Mouse (Mus musculus): ENCODE measurements around the gene Syngr4. TPM values are rescaled to one million over a fixed set of nuclear protein-coding genes. Genes with fewer than 3 reads are reported as not detected.
"Not testable (repeated sequence)": the region's sequence is repeated elsewhere in the genome, so short reads cannot be mapped to it uniquely, and the experiment has no call there.

Syngr4 gene
- polyA plus RNA-seq, 1 experiment, result 2.0 TPM

- peak overlapping the region; percentile 78 for H3K9ac ChIP-seq (ENCODE audit: low read depth, poor library complexity, severe bottlenecking)
- no peak for TF ChIP-seq EP300 (IDR thresholded peaks at IDR 0.05; ENCODE audit: insufficient read depth, low read depth, low read length)
- no peak for TF ChIP-seq POLR2A (IDR thresholded peaks at IDR 0.05; ENCODE audit: insufficient read depth, low read length)
- no peak for TF ChIP-seq CTCF (IDR thresholded peaks at IDR 0.05; ENCODE audit: low read depth, low read length)
- no peaks in the 10 kb centered on the region for H3K9me3 ChIP-seq (replicated peaks; ENCODE audit: control insufficient read depth, insufficient read depth, low read length, poor library complexity, severe bottlenecking)
- H3K36me3 ChIP-seq (ENCODE audit: control insufficient read depth, insufficient read depth, low read length, poor library complexity, severe bottlenecking), result no peaks in the 10 kb centered on the region
- H3K27ac ChIP-seq (ENCODE audit: insufficient read depth, low read length), result peak overlapping the region; percentile 83
- no peaks in the 10 kb centered on the region for H3K27me3 ChIP-seq (ENCODE audit: control insufficient read depth, insufficient read depth, low read length, poor library complexity, severe bottlenecking)
- H3K4me3 ChIP-seq (ENCODE audit: low read depth, low read length), result peak overlapping the region; percentile 86
- no peaks in the 10 kb centered on the region for H3K4me1 ChIP-seq (ENCODE audit: control insufficient read depth, insufficient read depth, low read length)
These were observed 794 bp upstream of the Syngr4 start for GRCm38 (mm10) chr7:45897258-45897757.

GRCm38 (mm10) chr7:45895931-45896516 is 490 bp downstream of the Syngr4 start:
- Histone ChIP-seq H3K9ac (ENCODE audit: low read depth, poor library complexity, severe bottlenecking) (peak overlapping the region; percentile 50), H3K36me3 (ENCODE audit: control insufficient read depth, insufficient read depth, low read length, poor library complexity, severe bottlenecking) (no peaks in the 10 kb centered on the region), H3K27me3 (ENCODE audit: control insufficient read depth, insufficient read depth, low read length, poor library complexity, severe bottlenecking) (no peaks in the 10 kb centered on the region), H3K4me3 (ENCODE audit: low read depth, low read length) (peak overlapping the region; percentile 54), H3K27ac (ENCODE audit: insufficient read depth, low read length) (no peak overlapping the region), H3K9me3 (replicated peaks; ENCODE audit: control insufficient read depth, insufficient read depth, low read length, poor library complexity, severe bottlenecking) (no peaks in the 10 kb centered on the region), H3K4me1 (ENCODE audit: control insufficient read depth, insufficient read depth, low read length) (no peaks in the 10 kb centered on the region)
- TF ChIP-seq POLR2A (IDR thresholded peaks at IDR 0.05; ENCODE audit: insufficient read depth, low read length) (no peak), EP300 (IDR thresholded peaks at IDR 0.05; ENCODE audit: insufficient read depth, low read depth, low read length) (no peak), CTCF (IDR thresholded peaks at IDR 0.05; ENCODE audit: low read depth, low read length) (no peak)

- Histone ChIP-seq H3K9me3 (replicated peaks; ENCODE audit: control insufficient read depth, insufficient read depth, low read length, poor library complexity, severe bottlenecking) (no peaks in the 10 kb centered on the region), H3K4me3 (ENCODE audit: low read depth, low read length) (no peak overlapping the region), H3K27me3 (ENCODE audit: control insufficient read depth, insufficient read depth, low read length, poor library complexity, severe bottlenecking) (no peaks in the 10 kb centered on the region), H3K9ac (ENCODE audit: low read depth, poor library complexity, severe bottlenecking) (no peak overlapping the region), H3K36me3 (ENCODE audit: control insufficient read depth, insufficient read depth, low read length, poor library complexity, severe bottlenecking) (no peaks in the 10 kb centered on the region), H3K27ac (ENCODE audit: insufficient read depth, low read length) (no peak overlapping the region), H3K4me1 (ENCODE audit: control insufficient read depth, insufficient read depth, low read length) (no peaks in the 10 kb centered on the region)
- TF ChIP-seq POLR2A (IDR thresholded peaks at IDR 0.05; ENCODE audit: insufficient read depth, low read length) (no peak), CTCF (IDR thresholded peaks at IDR 0.05; ENCODE audit: low read depth, low read length) (no peak), EP300 (IDR thresholded peaks at IDR 0.05; ENCODE audit: insufficient read depth, low read depth, low read length) (no peak)
These were observed 3.9 kb downstream of the Syngr4 start for GRCm38 (mm10) chr7:45892651-45893050.

GRCm38 (mm10) chr7:45887246-45887645 is 9.3 kb downstream of the Syngr4 start:
- no peaks in the 10 kb centered on the region for H3K27me3 ChIP-seq (ENCODE audit: control insufficient read depth, insufficient read depth, low read length, poor library complexity, severe bottlenecking)
- H3K4me1 ChIP-seq (ENCODE audit: control insufficient read depth, insufficient read depth, low read length), result no peaks in the 10 kb centered on the region
- H3K9me3 ChIP-seq (replicated peaks; ENCODE audit: control insufficient read depth, insufficient read depth, low read length, poor library complexity, severe bottlenecking), result no peaks in the 10 kb centered on the region
- H3K4me3 ChIP-seq (ENCODE audit: low read depth, low read length), result no peak overlapping the region
- peaks cover 20% of the 10 kb centered on the region for H3K36me3 ChIP-seq (ENCODE audit: control insufficient read depth, insufficient read depth, low read length, poor library complexity, severe bottlenecking)
- H3K27ac ChIP-seq (ENCODE audit: insufficient read depth, low read length), result no peak overlapping the region
- no peak overlapping the region for H3K9ac ChIP-seq (ENCODE audit: low read depth, poor library complexity, severe bottlenecking)
- TF ChIP-seq POLR2A (IDR thresholded peaks at IDR 0.05; ENCODE audit: insufficient read depth, low read length), result no peak
- TF ChIP-seq CTCF (IDR thresholded peaks at IDR 0.05; ENCODE audit: low read depth, low read length), result no peak
- TF ChIP-seq EP300 (IDR thresholded peaks at IDR 0.05; ENCODE audit: insufficient read depth, low read depth, low read length), result no peak

- H3K36me3 ChIP-seq (ENCODE audit: control insufficient read depth, insufficient read depth, low read length, poor library complexity, severe bottlenecking), result peaks cover 34% of the 10 kb centered on the region
- H3K27me3 ChIP-seq (ENCODE audit: control insufficient read depth, insufficient read depth, low read length, poor library complexity, severe bottlenecking), result no peaks in the 10 kb centered on the region
- no peak overlapping the region for H3K4me3 ChIP-seq (ENCODE audit: low read depth, low read length)
- TF ChIP-seq POLR2A (IDR thresholded peaks at IDR 0.05; ENCODE audit: insufficient read depth, low read length) (no peak), CTCF (IDR thresholded peaks at IDR 0.05; ENCODE audit: low read depth, low read length) (no peak)
- no peaks in the 10 kb centered on the region for H3K4me1 ChIP-seq (ENCODE audit: control insufficient read depth, insufficient read depth, low read length)
- no peaks in the 10 kb centered on the region for H3K9me3 ChIP-seq (replicated peaks; ENCODE audit: control insufficient read depth, insufficient read depth, low read length, poor library complexity, severe bottlenecking)
- H3K27ac ChIP-seq (ENCODE audit: insufficient read depth, low read length), result no peak overlapping the region
- no peak overlapping the region for H3K9ac ChIP-seq (ENCODE audit: low read depth, poor library complexity, severe bottlenecking)
These were observed 15.5 kb downstream of the Syngr4 start for GRCm38 (mm10) chr7:45881011-45881410.

DNA sequence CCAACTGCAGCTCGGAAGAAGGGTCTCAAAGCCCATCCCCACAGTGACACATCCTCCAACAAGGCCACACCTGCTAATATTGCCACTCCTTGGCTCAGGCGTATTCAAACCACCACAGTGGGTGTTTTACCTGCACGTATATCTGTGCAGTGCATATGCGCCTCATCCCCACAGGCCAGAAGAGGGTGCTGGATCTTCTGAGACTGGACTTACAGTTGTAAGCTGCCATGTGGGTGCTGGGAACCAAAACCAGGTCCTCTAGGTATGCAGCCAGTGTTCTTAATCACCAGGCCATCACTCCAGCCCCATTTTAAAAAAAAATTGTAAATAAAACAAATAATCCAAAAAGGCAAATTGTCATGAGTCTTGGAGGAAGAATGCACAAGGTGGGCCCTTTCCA is 16.0 kb downstream of the Syngr4 start:
- Histone ChIP-seq H3K4me1 (ENCODE audit: control insufficient read depth, insufficient read depth, low read length) (no peaks in the 10 kb centered on the region), H3K9me3 (replicated peaks; ENCODE audit: control insufficient read depth, insufficient read depth, low read length, poor library complexity, severe bottlenecking) (no peaks in the 10 kb centered on the region), H3K27ac (ENCODE audit: insufficient read depth, low read length) (no peak overlapping the region), H3K36me3 (ENCODE audit: control insufficient read depth, insufficient read depth, low read length, poor library complexity, severe bottlenecking) (peaks cover 38% of the 10 kb centered on the region), H3K9ac (ENCODE audit: low read depth, poor library complexity, severe bottlenecking) (no peak overlapping the region), H3K4me3 (ENCODE audit: low read depth, low read length) (no peak overlapping the region), H3K27me3 (ENCODE audit: control insufficient read depth, insufficient read depth, low read length, poor library complexity, severe bottlenecking) (no peaks in the 10 kb centered on the region)
- TF ChIP-seq POLR2A (IDR thresholded peaks at IDR 0.05; ENCODE audit: insufficient read depth, low read length), result no peak
- no peak for TF ChIP-seq EP300 (IDR thresholded peaks at IDR 0.05; ENCODE audit: insufficient read depth, low read depth, low read length)
- no peak for TF ChIP-seq CTCF (IDR thresholded peaks at IDR 0.05; ENCODE audit: low read depth, low read length)

DNA sequence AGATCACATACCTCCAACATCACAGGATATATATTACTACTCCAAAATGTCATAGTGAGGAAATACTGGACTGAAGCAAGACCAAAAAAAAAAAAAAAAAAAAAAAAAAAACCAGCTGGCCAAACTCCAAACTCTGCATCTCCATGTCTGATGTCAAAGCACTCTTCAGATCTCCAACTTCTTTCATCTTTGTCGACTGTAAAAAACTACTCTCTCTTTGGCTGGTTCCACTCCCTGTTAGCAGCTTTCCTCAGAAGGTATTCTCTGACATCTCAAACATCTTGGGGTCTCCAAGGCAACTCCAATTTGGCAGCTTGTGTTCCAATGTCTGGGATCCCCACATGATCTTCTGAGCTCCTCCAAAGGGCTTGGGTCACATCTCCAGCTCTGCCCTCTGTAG is 18.2 kb downstream of the Syngr4 start, which contains the start of gene Grin2d:
Grin2d (minus strand) TSS at position 101 of the 400 bp plus-strand sequence.
- H3K9ac ChIP-seq (ENCODE audit: low read depth, poor library complexity, severe bottlenecking); H3K9me3 ChIP-seq (replicated peaks; ENCODE audit: control insufficient read depth, insufficient read depth, low read length, poor library complexity, severe bottlenecking); H3K4me3 ChIP-seq (ENCODE audit: low read depth, low read length); H3K27ac ChIP-seq (ENCODE audit: insufficient read depth, low read length); H3K4me1 ChIP-seq (ENCODE audit: control insufficient read depth, insufficient read depth, low read length); H3K27me3 ChIP-seq (ENCODE audit: control insufficient read depth, insufficient read depth, low read length, poor library complexity, severe bottlenecking): not testable (repeated sequence)
- H3K36me3 ChIP-seq (ENCODE audit: control insufficient read depth, insufficient read depth, low read length, poor library complexity, severe bottlenecking), result peaks cover 28% of the 10 kb centered on the region

Measured in ES-Bruce4 (cell line).